Mouse (Mus musculus): ENCODE results near the gene Mkrn1. TPM values are rescaled to one million over a fixed set of nuclear protein-coding genes. Genes with fewer than 3 reads are reported as not detected.

Mkrn1 gene
- polyA plus RNA-seq, 2 experiments = 31.2 to 66.6 TPM

GRCm38 (mm10) chr6:39348946-39349345 lies 71.3 kb downstream of the Mkrn1 start:
- no peak overlapping the region for H3K27ac ChIP-seq (replicated peaks; ENCODE audit: low read depth, low read length)
- TF ChIP-seq POLR2A (IDR thresholded peaks at IDR 0.05; ENCODE audit: borderline replicate concordance, extremely low read depth, insufficient read depth, insufficient read length) = no peak
- 71% methylated on average over 6 of the region's 6 CpGs for WGBS
- H3K4me3 ChIP-seq (replicated peaks; ENCODE audit: low read length) = no peak overlapping the region
- peaks cover 78% of the 10 kb centered on the region for H3K36me3 ChIP-seq (ENCODE audit: control insufficient read depth, insufficient read depth, low read length)
- no peak overlapping the region for H3K9ac ChIP-seq (ENCODE audit: low read depth, low read length, severe bottlenecking)
- H3K9me3 ChIP-seq (ENCODE audit: control insufficient read depth, low read length) = no peaks in the 10 kb centered on the region
- DNase-seq (ENCODE audit: low spot score) (no peak), ATAC-seq (ENCODE audit: low FRiP score, low read depth) (no peak)
- H3K27me3 ChIP-seq (ENCODE audit: control insufficient read depth, insufficient read depth, low read length) = no peaks in the 10 kb centered on the region
- no peak overlapping the region for H3K4me2 ChIP-seq (replicated peaks; ENCODE audit: low read depth, low read length, severe bottlenecking)
- peaks cover 7% of the 10 kb centered on the region; the same call in 1 of the 2 replicates for H3K4me1 ChIP-seq (ENCODE audit: control insufficient read depth, insufficient read depth, low read length)

- Histone ChIP-seq H3K9ac (ENCODE audit: low read depth, low read length, severe bottlenecking) (no peak overlapping the region), H3K4me3 (replicated peaks; ENCODE audit: low read length) (no peak overlapping the region), H3K36me3 (ENCODE audit: control insufficient read depth, insufficient read depth, low read length) (peaks cover 79% of the 10 kb centered on the region), H3K27me3 (ENCODE audit: control insufficient read depth, insufficient read depth, low read length) (no peaks in the 10 kb centered on the region), H3K9me3 (ENCODE audit: control insufficient read depth, low read length) (no peaks in the 10 kb centered on the region), H3K27ac (replicated peaks; ENCODE audit: low read depth, low read length) (no peak overlapping the region), H3K4me1 (ENCODE audit: control insufficient read depth, insufficient read depth, low read length) (peaks cover 7% of the 10 kb centered on the region; the same call in 1 of the 2 replicates), H3K4me2 (replicated peaks; ENCODE audit: low read depth, low read length, severe bottlenecking) (no peak overlapping the region)
- no peak for TF ChIP-seq POLR2A (IDR thresholded peaks at IDR 0.05; ENCODE audit: borderline replicate concordance, extremely low read depth, insufficient read depth, insufficient read length)
- WGBS = 31% methylated on average over 4 of the region's 4 CpGs
- DNase-seq (ENCODE audit: low spot score) (no peak), ATAC-seq (ENCODE audit: low FRiP score, low read depth) (no peak)
These were observed 72.1 kb downstream of the Mkrn1 start for GRCm38 (mm10) chr6:39347880-39348814.

Other genes starting within 250 kb of the Mkrn1 start
- 6.3 and 6.8 TPM in 2 replicates for gene Kdm7a, start 213.7 kb downstream of the Mkrn1 start, polyA plus RNA-seq (2012; rRNA removed)
- gene Kdm7a, start 213.7 kb downstream of the Mkrn1 start, polyA plus RNA-seq (2014; fragmentation: Nextera tagmentation; extraction: Ambion mirVana) = 6.4 and 7.5 TPM in 2 replicates
- 42.8 and 43.9 TPM in 2 replicates for gene Slc37a3, start 42.8 kb downstream of the Mkrn1 start, polyA plus RNA-seq (2012; rRNA removed)
- 62.6 and 71.2 TPM in 2 replicates for gene Slc37a3, start 42.8 kb downstream of the Mkrn1 start, polyA plus RNA-seq (2014; fragmentation: Nextera tagmentation; extraction: Ambion mirVana)
- gene Rab19, start 39.3 kb downstream of the Mkrn1 start, polyA plus RNA-seq (2012; rRNA removed) = 0.33 and 0.52 TPM in 2 replicates
- gene Rab19, start 39.3 kb downstream of the Mkrn1 start, polyA plus RNA-seq (2014; fragmentation: Nextera tagmentation; extraction: Ambion mirVana) = 0.75 and 1.3 TPM in 2 replicates
- gene Dennd2a, start 137.4 kb upstream of the Mkrn1 start, polyA plus RNA-seq (2012; rRNA removed) = 52.2 and 60.1 TPM in 2 replicates
- 28.3 and 31.6 TPM in 2 replicates for gene Dennd2a, start 137.4 kb upstream of the Mkrn1 start, polyA plus RNA-seq (2014; fragmentation: Nextera tagmentation; extraction: Ambion mirVana)
- gene Adck2, start 153.4 kb upstream of the Mkrn1 start, polyA plus RNA-seq (2012; rRNA removed) = 17.0 and 19.3 TPM in 2 replicates
- 38.4 and 41.1 TPM in 2 replicates for gene Adck2, start 153.4 kb upstream of the Mkrn1 start, polyA plus RNA-seq (2014; fragmentation: Nextera tagmentation; extraction: Ambion mirVana)
- 0.59 and 1.2 TPM in 2 replicates for gene Gm42420, start 165.3 kb upstream of the Mkrn1 start, polyA plus RNA-seq (2012; rRNA removed)
- gene Gm42420, start 165.3 kb upstream of the Mkrn1 start, polyA plus RNA-seq (2014; fragmentation: Nextera tagmentation; extraction: Ambion mirVana) = 1.2 and 1.7 TPM in 2 replicates
- gene Ndufb2, start 172.1 kb upstream of the Mkrn1 start, polyA plus RNA-seq (2012; rRNA removed) = 148 and 234 TPM in 2 replicates
- gene Ndufb2, start 172.1 kb upstream of the Mkrn1 start, polyA plus RNA-seq (2014; fragmentation: Nextera tagmentation; extraction: Ambion mirVana) = 347 and 358 TPM in 2 replicates

Measured in limb, embryonic 14.5 days (tissue).